Mouse (Mus musculus) neural tube, embryonic 10.5 days (tissue): ENCODE measurements around the gene Spint3.
A peak's percentile ranks its signal among the peaks of the same experiment; 100 is the strongest.
"Not testable (repeated sequence)": the region's sequence is repeated elsewhere in the genome, so short reads cannot be mapped to it uniquely, and the experiment has no call there.

Experiments used
- DNase-seq: peaks from one replicate; pipeline ENCODE4 v3.0.0-alpha.2; 2017; ENCODE audit warnings: low spot score; ENCODE audit errors: extremely low spot score

Gene Spint3

DNA sequence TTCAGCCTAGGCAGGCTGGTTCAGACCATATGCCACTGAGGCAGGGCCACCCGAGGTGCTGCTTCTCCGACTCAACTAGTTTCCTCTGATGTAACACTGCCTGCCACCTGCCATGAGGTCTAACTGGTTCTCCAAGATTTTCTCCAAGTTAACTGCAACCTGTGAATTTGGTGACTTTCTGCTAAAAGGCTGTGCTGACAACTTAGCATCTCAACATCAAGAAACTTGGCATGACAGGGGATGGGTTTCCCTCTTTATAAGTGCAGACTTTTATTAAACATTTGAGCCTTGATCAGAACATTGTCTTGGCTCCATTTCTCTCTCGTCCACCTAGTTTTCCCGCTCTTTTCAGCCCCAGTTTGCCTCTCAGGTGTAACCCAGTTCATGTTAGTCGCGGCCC is at the start of gene Spint3:
Gene Spint3, minus strand, starts transcription at position 101 of the 400 bp plus-strand sequence.
- DNase-seq = not testable (repeated sequence)

DNA sequence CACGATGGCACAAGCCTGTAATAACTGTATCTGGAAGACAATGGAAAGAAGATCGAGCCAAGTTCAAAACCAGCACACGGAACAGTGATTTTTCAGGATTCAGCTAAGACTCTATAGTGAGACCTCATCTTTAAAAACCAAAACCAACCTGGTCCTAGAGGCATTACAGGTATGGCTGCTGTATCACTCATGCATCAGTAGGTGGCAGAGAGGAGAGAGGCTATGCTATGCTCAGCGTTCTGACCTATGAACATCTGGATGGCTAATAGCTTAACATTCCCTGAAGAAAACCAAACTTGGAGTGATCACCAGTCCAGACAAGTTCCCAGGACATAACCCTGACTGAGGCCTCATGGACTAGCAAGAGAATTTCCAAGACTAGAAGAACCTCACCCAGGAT is 48.5 kb upstream of the Spint3 start:
- no peak for DNase-seq

DNA sequence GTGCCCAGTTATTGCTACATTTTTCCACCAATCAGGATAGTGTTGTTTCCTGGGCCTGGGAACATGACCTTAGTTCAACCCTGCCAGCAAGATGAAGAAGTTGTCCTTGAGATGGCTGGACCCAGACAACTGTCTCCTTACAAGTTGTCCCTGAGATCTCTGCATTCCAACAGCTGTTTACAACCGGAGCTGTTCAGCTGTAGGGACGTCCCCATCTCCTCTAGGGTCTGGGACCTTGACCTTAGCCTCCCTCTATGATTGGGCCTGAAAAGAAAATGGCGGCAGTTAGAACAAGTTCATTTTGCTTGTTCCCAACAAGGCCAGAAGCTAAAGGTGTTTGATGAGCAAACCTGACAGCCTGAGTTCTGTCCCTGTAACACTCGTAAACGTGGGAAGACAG is 45.8 kb upstream of the Spint3 start:
- no peak for DNase-seq

DNA sequence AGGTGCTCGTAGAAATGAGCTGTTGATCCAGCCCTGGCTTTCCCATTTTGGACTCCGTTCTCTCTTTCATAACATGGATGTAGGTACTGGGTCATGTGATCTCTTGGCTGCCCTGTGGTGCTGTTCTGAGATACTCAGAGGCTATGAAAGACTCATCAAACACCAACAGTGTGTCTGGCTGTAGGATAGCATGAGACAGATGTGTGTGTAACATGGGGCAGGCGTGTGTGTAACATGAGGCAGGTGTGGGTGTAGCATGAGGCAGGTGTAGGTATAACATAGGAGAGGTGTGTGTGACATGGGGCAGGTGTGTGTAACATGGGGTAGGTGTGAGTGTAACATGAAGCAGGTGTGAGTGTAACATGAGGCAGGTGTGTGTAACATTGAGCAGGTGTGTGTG is 42.1 kb upstream of the Spint3 start:
- no peak for DNase-seq

DNA sequence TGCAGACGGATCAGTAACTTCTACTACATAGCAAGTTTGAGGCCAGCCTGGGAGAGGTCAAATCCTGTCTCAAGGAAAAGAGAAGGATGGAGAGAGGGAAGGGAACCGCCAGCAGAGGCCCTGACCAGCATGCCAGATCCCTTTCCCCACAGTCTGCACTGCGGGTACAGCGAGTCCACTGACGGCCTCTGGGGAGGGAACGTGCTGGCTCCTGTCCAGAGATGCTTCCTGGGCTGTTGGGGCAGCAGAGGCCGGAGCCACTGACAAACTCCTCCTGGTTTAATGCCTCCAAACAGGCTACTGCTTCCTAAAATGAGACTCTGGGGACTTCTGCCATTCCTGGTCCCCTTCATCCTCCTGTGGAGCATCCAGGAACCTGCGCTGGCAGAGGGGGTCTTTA is 40.2 kb upstream of the Spint3 start, which contains the start of the genes Wfdc6b and Wfdc8:
Gene Wfdc6b, plus strand, starts transcription at position 52 of the 400 bp plus-strand sequence.
Gene Wfdc8, minus strand, starts transcription at position 156 of the 400 bp plus-strand sequence.
- DNase-seq = not testable (repeated sequence)

DNA sequence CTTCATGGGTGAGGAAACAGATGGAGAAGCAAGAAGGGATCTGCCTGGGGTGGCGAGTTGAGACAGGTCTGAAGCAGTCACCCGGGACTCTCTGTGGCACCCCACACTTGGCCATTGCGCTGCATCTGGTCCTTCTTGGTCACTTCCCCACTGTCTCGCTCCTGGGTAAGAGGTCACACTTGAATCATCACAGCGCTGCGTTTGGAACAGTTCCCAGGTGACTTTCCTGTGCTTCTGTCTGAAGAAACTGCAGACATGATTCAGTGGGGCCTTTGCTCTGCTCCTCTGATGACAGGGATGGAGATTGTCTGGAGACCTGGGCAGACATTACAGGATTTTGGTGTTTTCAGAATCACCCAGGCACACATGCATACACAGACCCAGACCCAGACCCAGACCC is 35.5 kb upstream of the Spint3 start:
- no peak for DNase-seq

DNA sequence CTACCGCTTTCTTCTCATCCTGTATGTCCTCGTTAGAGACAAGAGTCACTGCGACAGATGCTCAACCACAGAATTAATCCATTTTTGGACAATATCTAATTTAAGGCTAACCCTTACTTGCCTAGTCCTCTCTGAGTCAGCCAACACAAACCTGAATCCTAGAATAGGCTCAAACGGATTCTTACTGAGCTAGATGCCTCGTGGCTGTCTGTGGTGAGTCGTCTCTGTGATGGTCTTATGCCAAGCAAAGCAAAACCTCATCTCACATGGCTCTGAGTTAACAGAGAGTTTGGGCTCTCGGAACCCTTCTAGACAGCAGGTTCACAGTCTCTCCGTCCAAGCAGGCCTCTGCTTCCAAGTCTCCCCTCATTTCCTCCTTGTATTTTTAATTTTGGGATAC is 31.2 kb upstream of the Spint3 start:
- DNase-seq = no peak

DNA sequence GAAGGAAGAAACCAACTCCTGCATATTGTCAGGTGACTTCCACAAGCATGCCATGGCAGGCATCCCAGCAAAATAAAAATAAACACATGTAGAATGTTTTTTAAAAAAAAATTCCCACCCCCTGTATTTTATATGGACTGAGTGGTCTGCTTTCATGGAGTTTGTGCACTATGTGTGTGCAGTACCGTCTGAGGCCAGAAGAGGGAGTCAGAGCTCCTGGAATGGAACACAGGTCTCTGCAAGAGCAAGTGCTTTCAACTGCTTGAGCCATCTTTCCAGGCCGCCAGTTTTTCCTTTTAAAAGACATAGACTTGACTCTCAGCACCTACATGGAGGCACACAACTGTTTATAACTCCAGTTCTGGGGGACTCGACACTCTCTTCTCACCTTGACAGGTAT is 30.2 kb upstream of the Spint3 start:
- no peak for DNase-seq

DNA sequence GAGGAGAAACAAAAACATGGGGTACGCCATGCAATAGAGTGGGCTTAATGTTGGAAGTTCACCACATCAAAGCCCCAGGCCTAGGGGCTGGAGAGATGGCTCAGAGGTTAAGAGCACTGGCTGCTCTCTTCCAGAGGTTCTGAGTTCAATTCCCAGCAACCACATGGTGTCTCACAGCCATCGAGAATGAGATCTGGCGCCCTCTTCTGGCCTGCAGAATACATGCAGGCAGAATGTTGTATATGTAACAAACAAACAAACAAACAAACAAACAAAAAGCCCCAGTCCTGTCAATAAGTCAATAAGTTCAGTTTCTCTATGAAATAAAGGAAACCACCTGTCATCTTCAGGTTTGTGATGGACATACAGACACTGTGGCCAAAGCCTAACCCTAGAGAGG is 26.9 kb upstream of the Spint3 start:
- DNase-seq = no peak

DNA sequence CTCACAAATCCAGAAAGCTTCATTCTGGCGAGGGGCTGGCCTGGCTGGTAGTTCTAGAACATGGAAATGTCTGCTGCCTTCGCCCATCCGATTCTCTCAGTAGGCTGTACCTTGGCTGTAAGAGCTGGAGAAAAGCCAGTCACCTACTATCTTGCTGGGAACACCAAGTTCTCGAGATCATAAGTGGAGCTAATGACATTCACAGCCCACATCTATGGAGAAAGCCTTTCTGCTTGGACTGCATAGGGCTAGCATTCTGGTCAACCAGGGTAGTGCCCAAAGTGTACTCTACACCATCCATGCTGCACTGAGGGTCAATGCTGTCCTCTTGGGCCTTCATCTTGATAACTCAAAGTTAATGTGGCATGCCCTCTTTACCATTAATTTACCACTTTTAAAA is 20.2 kb upstream of the Spint3 start, which contains the start of gene Eppin:
Gene Eppin, minus strand, starts transcription at position 101 of the 400 bp plus-strand sequence.
- no peak for DNase-seq

DNA sequence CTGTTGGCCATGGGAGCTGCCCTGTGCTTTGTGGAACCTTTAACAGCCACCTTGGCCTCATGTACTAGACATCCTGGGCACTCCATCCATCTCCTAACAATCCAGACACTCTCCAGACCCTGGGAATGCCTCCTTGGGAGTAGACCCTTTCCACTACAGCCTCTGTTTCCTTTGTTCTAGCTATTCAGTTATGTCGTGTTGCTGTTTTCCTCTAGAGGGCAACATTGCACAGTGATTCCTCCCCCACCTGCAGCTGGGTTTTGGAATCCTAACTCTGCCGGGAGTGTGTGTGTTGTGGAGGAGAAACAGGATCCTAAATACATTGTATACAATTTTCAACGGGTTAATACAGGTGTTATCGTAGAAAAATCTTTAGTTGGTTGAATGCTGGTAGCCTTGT is 18.8 kb upstream of the Spint3 start:
- peak; percentile 28 for DNase-seq

DNA sequence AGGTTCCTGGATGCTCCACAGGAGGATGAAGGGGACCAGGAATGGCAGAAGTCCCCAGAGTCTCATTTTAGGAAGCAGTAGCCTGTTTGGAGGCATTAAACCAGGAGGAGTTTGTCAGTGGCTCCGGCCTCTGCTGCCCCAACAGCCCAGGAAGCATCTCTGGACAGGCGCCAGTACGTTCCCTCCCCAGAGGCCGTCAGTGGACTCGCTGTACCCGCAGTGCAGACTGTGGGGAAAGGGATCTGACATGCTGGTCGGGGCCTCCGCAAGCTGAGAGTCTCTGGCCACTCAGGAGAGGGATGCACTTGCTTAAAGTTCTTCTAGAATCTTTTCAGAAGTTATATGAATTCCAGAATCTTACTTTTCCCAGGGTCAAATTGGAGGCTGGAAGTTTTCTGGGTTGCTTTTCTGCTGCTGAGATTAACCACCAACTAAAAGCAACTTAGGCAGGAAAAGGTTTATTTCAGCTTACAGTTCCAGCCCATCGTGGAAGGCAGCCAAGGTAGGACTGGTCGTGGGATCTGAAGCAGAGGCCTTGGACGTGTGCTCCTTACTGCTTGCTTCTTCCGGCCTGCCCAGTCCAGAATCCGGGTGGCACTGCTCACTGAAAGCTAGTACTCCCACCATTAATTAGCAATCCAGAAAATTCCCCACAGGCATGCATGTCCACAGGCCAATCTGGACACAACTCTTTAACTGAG is 11.9 kb upstream of the Spint3 start, which contains the start of gene Wfdc6a:
Gene Wfdc6a, minus strand, starts transcription at position 423 of the 701 bp plus-strand sequence.
- DNase-seq = not testable (repeated sequence)

DNA sequence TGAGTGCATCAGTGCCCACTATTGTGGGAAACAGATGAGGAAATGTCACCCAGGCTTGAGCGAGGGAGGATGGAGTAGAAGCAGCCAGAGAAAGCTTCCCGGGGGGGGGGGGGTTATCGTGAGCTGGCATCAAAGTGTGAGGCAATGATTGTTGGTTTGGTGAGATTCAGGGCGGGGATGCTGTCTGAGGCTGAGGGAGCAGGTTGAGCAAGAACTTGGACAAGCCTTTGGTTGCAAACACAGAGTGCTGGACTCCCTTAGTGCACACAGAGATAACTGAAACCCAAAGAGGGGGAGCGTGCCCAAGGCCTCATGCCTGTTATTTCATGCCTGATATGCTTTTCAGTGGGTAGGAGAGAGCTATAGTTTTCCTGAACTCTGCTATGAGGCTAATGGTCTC is 5.8 kb downstream of the Spint3 start:
- DNase-seq = no peak

DNA sequence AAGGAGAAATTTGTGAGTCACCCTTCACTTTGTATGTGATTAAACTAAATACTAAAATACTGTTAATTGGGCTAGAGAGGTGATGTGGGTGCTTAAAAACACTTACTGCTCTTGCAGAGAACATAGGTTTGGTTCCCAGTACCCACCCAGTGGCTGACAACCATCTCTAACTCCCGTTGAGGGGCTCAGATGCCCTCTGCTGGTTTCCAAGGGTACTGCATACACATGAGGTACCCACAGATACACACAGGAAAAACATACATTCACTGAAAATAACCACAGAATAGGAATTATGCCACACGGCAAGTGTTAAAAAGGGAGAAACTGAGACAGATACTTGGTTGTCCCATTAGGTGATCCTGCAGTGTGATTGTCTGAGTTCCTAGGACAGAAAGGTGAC is 6.3 kb downstream of the Spint3 start:
- no peak for DNase-seq

DNA sequence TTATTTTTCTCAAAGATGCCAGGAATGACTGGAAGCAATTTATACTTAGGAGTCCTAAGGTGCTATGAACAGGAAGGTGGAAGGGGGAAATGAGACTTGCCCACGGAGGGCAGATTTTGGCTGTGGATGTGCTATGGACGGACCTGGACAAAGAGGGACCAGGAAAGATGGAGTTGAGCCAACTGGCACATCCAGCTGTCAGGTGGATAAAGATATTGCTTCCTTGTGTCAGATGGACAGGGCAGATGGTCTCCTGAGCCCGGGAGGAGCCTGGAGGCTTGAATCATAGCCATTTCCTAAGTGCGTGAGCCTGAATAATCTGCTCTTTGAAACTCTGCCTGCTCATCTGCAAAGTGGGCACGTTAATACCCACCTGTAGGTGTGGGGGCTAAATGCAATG is 8.9 kb downstream of the Spint3 start:
- DNase-seq = no peak

DNA sequence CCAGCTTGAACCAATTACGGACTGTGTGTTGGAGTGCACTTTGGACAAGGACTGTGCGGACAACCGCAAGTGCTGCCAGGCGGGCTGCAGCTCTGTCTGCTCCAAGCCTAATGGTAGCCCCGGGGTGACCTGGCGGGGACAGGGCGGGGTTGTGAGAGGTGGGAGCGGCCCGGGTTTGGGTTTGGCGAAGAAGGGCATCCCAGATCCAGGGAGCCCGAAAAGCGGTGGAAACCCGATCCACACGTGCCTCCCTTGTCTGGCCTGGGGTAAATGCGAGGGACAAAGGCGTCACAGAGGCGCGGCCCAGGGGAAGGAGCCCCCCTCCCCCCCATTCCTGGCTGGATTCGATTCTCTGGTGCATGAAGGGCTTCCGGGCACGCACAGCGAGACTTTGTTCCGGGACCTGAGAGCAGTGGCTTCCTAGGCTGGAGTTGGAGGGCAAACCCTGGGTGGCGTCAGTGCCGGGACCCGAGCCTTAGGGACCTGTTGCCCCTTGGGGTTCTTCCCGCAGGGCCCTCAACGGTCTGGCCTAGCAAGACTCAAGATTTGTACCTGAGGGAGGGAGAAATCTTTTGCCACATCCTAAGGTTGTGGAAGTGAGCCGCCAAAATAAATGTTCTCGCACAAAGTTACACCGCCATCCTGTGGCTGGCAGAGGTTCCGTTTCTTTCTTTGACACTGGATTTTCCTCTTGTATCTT is 9.8 kb downstream of the Spint3 start:
- DNase-seq = peak; percentile 76

DNA sequence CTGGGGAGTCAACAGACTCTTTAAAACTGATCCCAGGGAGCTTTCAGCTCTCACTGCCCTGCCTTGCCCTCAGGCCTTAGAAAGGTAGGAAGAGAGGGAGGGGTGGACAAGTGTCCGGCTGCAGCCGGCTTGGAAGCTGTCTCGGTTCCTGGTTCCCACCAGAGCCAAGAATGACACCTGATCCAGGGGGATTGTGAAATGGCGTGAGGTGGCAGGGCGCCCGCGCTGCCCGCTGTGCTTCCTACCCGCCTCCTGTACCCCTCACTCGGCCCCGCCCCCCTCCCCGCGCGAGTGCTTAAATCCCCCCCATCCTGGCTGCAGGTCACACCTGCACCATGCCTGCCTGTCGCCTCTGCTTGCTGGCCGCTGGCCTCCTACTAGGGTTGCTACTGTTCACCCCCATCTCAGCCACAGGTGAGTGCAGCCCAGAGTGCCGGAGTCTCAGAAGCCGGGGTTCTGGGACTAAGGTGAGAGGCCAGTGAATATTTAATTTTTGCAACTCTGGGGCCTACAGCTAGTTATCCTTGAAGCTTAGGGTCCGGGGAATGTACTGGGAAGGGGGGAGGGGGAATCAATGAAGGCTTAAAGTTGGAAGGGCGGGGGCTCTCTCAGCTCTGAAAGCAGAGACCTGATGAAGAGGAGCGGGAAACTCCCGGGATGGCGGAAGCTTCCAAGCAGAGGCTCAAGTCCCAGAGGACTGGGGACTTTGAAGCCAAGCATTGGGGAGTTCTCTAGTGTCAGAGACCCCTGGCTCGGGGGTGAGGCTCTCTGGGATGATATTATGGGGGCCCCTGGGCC is 10.7 kb downstream of the Spint3 start, which contains the start of gene Wfdc2:
Gene Wfdc2, plus strand, starts transcription at position 23 of the 798 bp plus-strand sequence.
- DNase-seq = peak; percentile 50

DNA sequence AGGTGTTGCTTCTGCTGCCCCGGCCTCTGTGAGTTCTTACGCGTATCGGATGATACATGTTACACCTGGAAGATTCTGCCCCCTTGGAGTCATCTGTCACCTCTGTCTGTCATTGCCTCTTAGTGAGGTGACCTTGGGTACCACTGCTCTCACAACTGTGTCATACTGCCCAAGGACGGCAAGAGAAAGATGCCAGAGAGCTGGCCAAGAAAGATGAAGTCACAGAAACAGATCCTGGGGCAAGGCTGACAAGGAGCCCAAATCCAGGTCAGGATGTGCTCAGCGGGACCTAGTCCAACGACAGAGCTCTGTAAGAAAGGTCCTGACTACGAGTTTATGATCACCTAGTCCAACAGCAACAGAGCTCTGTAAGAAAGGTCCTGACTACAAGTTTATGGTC is 13.2 kb downstream of the Spint3 start:
- no peak for DNase-seq

DNA sequence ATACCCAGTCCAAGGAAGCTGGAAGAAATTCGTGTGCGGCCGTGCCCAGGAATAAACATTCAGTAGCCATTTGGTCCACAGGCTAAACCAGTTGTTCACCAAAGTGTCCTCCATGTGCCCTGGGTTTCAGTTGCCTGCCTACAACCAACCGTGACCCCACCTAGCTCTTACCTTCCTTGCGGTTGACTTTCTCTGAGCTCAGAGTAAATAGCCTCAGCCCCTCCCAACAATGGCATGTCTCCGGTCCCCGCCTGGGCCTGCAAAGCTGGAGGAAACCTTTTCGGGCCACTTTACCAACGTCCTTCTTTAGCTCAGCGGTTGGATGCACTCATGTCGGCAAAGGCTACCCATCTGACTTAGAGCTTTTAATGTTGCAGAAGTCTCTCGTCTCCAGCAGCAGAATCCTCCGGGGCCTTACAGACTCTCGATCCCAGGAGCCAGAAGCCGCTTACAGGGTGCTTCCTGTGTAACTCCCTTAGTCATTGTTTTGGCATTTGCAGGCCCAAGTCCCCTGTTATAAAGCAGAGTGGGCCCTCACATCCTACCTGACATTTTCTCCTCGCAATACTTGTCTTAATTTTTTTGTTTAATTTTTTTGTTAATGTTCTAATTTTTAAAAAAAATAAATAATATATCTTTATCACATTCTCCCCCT is 14.1 kb downstream of the Spint3 start:
- DNase-seq = no peak

DNA sequence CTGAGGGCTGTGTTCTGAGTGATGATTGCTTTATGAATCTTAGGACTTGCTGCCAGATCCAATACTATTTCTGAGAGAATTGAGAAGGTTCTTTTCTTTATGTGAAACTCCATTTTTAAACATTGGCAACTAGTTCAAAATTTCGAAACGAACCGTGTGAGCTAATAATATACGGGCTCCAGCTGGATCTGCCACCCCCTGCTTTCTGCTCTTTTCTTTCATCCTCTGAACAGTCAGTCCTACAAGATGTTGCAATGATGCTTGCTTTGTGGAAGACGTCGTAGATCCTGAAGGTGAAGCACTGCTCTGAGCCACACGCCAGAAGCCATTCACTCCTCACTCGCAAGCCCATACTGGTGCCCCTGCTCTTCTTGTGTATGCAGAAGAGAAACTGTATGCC is 14.8 kb downstream of the Spint3 start:
- DNase-seq = no peak

DNA sequence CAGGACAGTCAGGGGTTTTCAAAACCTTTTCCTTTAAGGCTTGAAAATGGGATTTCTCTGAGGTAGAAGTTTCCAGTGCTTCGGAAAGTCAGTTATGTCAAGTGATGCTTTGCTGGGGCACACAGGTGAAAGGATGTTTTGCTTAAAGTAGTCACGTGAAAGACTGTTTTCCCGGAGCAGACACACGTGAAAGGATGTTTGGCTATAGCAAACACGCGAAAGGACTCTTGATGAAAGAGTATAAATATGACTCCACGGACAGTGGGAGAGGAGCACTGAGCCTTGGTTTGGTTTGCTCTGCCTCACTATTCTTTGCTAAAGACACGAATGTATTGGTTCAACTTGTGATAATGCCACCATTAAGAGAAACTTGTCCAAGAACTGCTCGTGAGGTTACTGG is 21.8 kb downstream of the Spint3 start:
- DNase-seq = no peak
